Mouse (Mus musculus) adrenal gland, postnatal 4 days (tissue): ENCODE results near the gene Hoxc6. TPM values are rescaled to one million over a fixed set of nuclear protein-coding genes. Genes with fewer than 3 reads are reported as not detected.

Experiments used
- DNase-seq, 2 experiments: peaks; one replicate each; pipeline ENCODE4 v3.0.0; 2021 to 2022; ENCODE audit warnings: low spot score in 2 of 2, mixed read lengths in 2 of 2
- long read RNA-seq, 2 experiments: library from polyadenylated mRNA; stranded (forward); transcript quantifications; one replicate each; pipeline ENCODE4 v2.0.0; 2021
- total RNA-seq, 2 experiments: library from RNA; stranded (reverse); gene quantifications; 2 replicates each; pipeline ENCODE4 v1.2.3; 2021

Hoxc6 gene
- 10 to 100 TPM; 40.3 to 41.5 TPM for total RNA-seq
- long read RNA-seq, experiment 1, partial matches to known transcripts, result 0 of 3 reads
- long read RNA-seq, experiment 1, other reads (novel, unspliced or antisense), result 1 of 3 reads
- long read RNA-seq, experiment 2, transcript Hoxc6-201 (2 exons, 1,581 nt), result major isoform, 9 of 10 reads
- long read RNA-seq, experiment 2, partial matches to known transcripts, result 1 of 10 reads
- long read RNA-seq, experiment 2, other reads (novel, unspliced or antisense), result 0 of 10 reads

- DNase-seq, result no peak
Measured at GRCm38 (mm10) chr15:102997939-102998355, at the start of gene Hoxc6. Gene Hoxc6 (plus strand): TSS chr15:102998257.

- DNase-seq, result no peak
Measured at GRCm38 (mm10) chr15:102948842-102949241, 49.2 kb upstream of the Hoxc6 start.

DNA sequence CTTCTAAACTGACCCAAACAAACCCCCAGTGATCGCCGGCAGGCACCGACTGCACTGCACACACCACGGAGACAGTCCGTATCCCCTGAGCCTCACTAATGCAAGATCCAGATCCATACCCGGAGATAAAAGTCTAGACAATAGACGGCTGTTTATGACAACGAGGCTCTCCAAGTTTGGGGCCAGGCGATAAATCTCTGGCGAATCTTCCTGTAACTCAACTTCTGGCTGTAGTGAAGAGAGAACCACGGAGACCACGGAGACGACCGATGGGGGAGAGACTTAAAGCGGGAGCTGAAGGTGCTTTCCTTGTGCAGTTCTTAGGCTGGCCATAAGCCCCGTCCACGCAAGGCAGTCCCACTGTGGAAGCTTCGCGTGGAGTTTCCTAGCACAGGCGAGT lies 48.4 kb upstream of the Hoxc6 start:
- DNase-seq, result no peak

- DNase-seq, result no peak
Measured at GRCm38 (mm10) chr15:102950877-102951276, 47.2 kb upstream of the Hoxc6 start.

- DNase-seq, result no peak
Measured at GRCm38 (mm10) chr15:102953561-102953960, 44.5 kb upstream of the Hoxc6 start.

DNA sequence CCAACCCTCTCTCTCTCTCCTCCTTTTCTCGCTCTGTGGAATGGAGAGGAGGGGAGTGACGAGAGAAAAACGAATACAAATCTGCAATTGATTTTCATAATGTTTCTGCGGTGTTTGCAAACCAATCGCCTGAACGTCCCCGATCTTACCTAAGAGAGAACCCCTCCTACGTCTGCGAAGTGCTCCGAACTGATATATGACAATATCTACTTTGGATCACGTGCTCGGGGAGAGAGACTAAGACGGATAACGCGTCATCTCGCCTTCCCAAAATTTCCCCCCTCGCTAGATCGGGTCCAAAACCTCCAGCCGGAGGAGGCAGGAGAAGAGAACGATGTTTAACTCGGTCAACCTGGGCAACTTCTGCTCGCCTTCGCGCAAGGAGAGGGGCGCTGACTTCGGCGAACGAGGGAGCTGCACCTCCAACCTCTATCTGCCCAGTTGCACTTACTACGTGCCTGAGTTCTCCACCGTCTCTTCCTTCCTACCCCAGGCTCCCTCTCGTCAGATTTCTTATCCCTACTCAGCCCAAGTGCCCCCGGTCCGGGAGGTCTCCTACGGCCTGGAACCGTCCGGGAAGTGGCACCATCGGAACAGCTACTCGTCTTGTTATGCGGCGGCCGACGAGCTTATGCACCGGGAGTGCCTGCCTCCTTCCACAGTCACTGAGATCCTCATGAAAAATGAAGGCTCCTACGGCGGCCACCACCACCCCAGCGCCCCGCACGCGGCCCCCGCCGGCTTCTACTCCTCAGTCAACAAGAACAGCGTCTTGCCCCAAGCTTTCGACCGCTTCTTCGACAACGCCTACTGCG lies 43.7 kb upstream of the Hoxc6 start, which contains the start of gene Hoxc11:
Gene Hoxc11 (plus strand): TSS at position 236 of the 815 bp plus-strand sequence.
- DNase-seq, result no peak

DNA sequence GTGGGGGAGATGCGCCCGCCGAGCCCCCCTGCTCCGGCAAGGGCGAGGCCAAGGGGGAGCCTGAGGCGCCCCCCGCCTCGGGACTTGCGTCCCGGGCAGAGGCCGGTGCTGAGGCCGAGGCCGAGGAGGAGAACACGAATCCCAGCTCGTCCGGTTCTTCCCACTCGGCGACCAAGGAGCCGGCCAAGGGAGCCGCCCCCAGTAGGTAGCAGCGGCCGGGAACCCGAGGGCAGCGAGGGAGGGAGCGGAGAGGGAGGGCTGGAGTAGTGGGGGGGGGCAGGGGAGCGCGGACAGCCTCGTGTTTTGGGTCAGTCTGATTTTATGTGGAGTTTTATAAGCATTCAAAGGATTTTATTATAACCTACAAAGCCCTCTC lies 43.1 kb upstream of the Hoxc6 start:
- no peak for DNase-seq

- no peak for DNase-seq
Measured at GRCm38 (mm10) chr15:102955833-102956640, 42.0 kb upstream of the Hoxc6 start.

GRCm38 (mm10) chr15:102956906-102957305 lies 41.2 kb upstream of the Hoxc6 start:
- no peak for DNase-seq

- DNase-seq, result no peak
Measured at GRCm38 (mm10) chr15:102959663-102960191, 38.3 kb upstream of the Hoxc6 start.

GRCm38 (mm10) chr15:102961728-102962127 lies 36.3 kb upstream of the Hoxc6 start:
- DNase-seq, result no peak

GRCm38 (mm10) chr15:102962492-102962891 lies 35.6 kb upstream of the Hoxc6 start:
- no peak for DNase-seq

- no peak for DNase-seq
Measured at GRCm38 (mm10) chr15:102963259-102963658, 34.8 kb upstream of the Hoxc6 start.

DNA sequence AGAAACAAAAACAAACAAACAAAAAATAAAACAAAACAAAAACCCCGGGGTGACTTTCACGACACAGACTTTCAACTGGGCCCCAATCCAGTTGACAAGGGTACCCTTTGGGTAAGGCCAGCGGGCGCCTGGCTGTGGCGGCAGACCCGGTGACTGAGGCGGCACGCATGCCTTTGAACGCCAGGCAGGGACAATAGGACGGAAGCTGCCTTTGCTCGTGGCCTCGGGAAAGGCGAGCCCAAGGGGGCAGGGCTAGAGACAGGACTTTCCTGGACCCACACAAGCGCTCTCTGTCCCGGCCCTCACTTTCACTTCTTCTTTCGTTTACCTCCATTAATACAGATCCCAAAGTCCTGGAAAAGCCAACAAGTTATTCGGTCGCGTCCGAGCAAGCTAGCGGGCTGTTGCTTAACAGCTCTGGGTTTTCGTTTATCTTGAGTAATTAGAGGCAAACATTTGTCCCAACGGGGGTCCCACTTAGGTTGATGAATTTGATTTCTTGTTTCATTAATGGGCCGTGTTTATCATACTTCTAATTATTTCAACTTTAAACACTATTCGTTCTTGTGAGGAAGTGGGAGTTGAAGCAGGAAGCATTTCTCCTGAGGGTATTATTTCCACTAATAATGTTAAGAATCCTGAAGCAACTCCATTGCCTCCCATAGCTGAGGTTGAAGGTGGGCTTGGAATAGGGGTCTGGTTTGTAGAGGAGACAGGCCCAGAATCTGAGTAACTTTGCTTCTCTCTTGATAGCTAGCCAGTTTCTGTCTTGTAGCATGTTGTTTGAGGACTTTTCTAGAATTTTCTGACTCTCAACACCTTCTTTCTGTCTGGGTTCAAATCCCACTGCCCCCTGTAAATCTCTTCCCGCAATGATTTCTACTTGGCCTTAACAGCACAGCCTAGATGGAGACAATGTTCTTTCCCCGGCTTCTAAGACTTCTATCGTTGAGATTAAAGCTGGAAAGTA lies 34.1 kb upstream of the Hoxc6 start:
- no peak for DNase-seq

- no peak for DNase-seq
Measured at GRCm38 (mm10) chr15:102965003-102965891, 32.8 kb upstream of the Hoxc6 start.

DNA sequence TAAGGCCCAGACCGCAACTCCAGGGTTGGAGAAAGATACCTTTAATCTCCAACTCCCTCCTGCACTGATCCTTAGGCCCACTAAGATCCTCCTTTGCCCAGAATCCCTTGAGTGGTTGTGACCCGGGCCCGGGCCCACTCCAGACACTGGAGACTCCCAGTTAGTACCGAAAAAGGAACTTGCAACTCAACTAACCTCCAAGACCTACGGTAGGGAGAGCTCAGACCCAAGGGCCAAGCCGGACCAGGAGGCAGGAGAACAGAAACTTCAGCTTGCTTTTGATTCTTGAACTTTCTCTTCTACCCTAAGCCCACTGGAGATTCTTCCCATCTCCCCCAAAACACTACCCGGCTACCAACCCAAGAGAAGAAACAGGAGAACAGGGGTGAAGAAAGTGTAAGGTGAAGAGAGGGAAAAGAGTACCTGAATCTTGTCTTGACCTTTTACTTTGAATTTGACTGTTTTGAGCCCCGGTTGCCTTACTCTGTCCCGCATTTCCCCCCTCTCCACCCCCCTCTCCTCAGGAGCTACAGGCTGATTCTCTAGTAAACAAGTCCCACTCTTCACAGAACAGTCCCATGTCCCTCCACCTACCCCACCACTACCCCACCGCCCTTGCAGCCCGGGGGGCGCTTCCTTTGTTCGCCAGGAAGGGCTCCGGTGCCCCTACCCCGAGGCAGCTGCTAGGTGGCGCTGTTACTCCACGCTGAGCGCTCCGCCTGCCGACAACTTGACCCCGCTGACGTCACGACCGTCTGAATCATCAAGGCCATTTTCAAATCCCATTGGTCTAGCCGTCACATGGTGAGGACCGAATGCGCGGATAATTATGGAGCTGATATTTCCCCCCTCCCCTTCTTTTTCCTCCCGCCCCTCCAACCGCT lies 31.9 kb upstream of the Hoxc6 start:
- peak; percentile 73 to 75 for DNase-seq

DNA sequence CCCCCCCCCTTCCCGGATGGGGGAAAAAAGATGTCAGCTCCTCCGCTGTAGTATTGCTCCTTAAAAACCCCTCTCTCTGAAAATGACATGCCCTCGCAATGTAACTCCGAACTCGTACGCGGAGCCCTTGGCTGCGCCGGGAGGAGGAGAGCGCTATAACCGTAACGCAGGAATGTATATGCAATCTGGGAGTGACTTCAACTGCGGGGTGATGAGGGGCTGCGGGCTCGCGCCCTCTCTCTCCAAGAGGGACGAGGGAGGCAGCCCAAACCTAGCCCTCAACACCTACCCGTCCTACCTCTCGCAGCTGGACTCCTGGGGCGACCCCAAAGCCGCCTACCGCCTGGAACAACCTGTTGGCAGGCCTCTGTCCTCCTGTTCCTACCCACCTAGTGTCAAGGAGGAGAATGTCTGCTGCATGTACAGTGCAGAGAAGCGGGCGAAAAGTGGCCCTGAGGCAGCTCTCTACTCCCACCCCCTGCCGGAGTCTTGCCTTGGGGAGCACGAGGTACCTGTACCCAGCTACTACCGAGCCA lies 31.2 kb upstream of the Hoxc6 start, which contains the start of gene Hoxc10:
Gene Hoxc10 (plus strand): TSS at position 21 of the 536 bp plus-strand sequence.
- no peak for DNase-seq

- no peak for DNase-seq
Measured at GRCm38 (mm10) chr15:102967312-102967510, 30.8 kb upstream of the Hoxc6 start, which contains the start of gene Hoxc5. Gene Hoxc5 (plus strand): TSS chr15:102967443.
